Mouse (Mus musculus) urinary bladder, postnatal 4 days (tissue): Measurements from ENCODE around the gene 4930442H23Rik.
A peak's percentile ranks its signal among the peaks of the same experiment; 100 is the strongest.
"Not testable (repeated sequence)": the region's sequence is repeated elsewhere in the genome, so short reads cannot be mapped to it uniquely, and the experiment has no call there.

Experiments used
- DNase-seq, 2 experiments: peaks; one replicate each; pipeline ENCODE4 v3.0.0; 2021 to 2022; ENCODE audit warnings: low spot score in 2 of 2

The 4930442H23Rik gene

DNA sequence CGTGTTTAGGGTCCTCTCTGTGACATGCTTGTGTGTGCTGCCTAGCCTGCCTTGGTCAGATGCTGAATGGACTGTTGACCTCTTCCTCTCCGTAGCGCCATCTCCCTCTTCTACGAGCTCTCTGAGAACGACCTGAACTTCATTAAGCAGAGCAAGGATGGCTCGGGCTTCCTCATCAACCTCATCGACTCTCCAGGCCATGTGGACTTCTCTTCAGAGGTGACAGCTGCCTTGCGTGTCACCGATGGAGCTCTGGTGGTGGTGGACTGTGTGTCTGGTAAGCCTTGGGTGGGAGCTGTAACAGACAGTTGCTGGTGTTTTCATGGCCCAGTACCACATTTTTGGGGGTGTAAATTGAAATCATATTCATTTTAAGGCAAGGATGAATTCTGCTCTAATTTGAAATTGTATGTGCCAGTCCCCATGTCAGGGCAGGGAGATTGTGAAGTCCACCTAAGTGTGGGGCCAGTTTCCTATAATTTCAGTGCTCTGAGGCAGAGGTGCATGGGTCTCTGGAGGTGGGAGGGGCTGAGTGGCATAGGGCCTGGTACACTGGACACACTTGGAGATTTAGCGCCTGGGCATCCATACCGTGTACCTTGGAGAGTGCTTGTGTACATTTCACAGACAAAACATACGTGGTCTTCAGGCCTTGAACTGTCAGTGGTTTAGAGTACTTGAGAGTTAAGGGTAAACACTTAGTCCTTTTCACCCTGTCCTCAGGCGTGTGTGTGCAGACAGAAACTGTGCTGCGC lies 5.5 kb downstream of the 4930442H23Rik start:
- peak; percentile 62 to 89 for DNase-seq

GRCm38 (mm10) chr10:81177491-81177925 lies 6.1 kb downstream of the 4930442H23Rik start:
- DNase-seq: no peak

DNA sequence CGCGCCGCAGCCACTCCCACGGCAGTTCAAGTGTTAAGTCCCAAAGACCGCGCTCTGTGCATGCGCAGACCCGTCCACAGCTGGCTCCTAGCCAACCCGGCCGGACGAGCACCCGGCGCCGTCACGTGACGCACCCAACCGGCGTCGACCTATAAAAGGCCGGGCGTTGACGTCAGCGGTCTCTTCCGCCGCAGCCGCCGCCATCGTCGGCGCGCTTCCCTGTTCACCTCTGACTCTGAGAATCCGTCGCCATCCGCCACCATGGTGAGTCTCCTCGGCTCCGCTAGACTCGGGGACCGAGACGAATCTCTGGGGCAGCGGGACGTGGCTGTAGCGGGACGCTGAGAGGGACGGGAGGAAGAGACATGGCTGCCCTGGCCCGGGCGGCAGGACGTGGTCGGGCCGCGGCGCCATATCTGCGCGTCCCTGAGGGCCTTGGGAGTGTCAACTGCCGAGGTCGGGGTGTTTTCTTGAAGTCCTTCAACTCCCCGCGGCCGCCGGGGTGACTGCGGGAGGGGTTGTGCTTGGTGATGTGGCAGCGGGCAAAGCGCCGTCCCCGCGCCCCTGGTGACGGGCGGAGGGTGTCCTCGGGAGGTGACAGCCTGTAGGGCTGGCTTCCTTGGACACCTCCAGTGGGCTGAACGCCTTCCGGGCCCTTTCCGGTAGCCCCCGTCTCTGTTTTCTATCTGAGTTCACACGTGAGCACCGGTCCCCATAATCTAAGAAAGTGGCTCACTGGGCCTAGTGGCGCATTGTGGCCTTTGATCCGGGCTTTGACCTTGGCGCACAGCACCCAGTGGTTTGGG lies 7.0 kb downstream of the 4930442H23Rik start, which contains the start of gene Eef2:
TSS of gene Eef2 (plus strand) at position 166 of the 806 bp plus-strand sequence.
- DNase-seq: peak; percentile 99 to 100

DNA sequence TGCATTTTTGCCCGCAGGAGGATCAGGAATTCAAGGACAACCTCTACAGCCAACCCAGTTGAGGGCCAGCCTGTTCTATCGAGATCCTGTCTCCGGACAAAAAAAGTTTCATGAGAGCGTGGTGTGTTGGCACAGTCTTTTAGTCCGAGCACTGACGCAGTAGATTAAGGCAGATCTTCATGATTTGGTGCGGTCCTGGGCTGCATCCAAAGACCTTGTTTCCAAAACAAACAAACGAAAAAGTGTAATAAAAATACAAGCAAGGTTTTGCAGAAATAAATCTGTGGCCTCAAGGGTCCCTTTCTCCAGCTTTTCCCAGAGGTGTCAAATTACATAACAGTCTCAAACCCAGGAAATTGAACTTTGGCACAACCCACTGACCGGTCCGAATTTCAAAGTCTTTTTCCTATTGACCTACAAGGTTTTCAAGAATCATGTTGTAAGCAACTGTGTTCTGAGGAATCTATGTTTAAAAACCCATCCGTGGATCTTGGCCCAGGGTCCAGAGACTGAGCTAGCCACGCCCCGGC lies 7.6 kb downstream of the 4930442H23Rik start:
- no peak for DNase-seq

DNA sequence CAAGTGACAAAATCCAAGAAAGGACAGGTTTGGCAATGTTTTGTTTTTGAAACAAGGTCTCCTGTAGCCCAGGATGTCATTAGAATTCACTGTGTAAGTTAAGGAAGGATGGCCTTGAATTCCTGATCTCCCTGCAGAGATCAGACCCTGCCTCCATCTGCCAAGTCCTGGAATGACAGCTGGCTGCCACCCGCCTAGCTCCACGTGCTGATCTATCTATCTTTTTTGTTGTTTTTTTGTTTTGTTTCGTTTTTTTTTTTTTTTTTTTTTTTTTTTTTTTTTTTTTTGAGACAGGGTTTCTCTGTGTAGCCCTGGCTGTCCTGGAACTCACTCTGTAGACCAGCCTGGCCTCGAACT lies 8.3 kb downstream of the 4930442H23Rik start:
- DNase-seq: not testable (repeated sequence)

- peak; percentile 83 to 88 for DNase-seq
Measured at GRCm38 (mm10) chr10:81174617-81175344, 8.9 kb downstream of the 4930442H23Rik start.

GRCm38 (mm10) chr10:81173132-81173531 lies 10.5 kb downstream of the 4930442H23Rik start:
- peak; percentile 80 to 84 for DNase-seq

DNA sequence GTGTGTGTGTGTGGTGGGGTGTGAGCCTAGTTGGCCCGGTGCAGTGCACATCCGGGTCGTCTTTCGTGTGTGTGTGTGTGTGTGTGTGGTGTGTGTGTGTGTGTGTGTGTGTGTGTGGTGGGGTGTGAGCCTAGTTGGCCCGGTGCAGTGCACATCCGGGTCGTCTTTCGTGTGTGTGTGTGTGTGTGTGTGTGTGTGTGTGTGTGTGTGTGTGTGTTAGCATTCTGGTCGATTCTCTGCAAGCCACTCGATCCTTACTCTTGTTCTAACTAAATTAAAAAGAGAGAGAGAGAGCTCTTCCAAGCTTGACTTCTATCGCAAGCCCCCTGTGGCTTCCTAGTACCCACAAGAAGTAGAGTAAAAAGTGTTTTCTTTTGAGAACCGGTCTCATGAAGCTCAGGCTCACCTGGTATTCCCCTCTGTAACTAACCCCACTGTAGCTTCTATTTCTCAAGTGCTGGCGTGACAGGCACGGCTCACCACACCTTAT lies 14.2 kb downstream of the 4930442H23Rik start:
- DNase-seq: not testable (repeated sequence)

DNA sequence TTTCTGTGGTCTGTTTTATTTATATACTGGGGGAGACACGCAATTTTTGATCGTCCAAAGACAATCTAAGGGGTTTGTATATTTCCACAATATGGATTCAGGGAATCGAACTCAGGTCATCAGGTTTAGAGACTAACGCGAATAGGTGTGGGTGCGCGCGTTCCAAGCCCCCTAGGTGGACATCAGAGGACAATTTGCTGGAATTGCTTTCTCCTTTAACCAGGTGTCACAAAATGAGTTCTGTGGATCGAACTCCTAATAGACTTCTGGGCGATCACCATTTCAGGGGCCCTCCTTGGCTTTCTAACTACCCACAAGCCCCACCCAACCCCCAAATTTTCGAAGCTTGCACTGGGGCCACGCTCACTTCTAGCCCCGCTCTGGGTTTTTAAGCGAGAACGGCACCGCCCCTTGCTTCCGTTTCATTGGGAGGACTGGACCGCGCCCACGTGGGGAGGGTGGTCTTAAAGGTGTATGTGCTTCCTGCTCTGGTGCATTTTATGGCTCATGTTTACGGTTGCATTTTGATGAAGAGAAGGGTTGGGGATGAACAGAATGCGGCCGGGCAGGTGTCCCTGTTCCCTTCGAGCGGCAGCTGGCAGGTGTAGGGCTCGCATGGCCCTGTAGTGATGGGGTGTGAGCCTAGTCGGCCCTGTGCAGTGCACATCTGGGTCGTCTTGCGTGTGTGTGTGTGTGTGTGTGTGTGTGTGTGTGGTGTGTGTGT lies 15.0 kb downstream of the 4930442H23Rik start:
- DNase-seq: peak; percentile 80 to 84

- DNase-seq: no peak
Measured at GRCm38 (mm10) chr10:81168087-81168431, 15.6 kb downstream of the 4930442H23Rik start.

DNA sequence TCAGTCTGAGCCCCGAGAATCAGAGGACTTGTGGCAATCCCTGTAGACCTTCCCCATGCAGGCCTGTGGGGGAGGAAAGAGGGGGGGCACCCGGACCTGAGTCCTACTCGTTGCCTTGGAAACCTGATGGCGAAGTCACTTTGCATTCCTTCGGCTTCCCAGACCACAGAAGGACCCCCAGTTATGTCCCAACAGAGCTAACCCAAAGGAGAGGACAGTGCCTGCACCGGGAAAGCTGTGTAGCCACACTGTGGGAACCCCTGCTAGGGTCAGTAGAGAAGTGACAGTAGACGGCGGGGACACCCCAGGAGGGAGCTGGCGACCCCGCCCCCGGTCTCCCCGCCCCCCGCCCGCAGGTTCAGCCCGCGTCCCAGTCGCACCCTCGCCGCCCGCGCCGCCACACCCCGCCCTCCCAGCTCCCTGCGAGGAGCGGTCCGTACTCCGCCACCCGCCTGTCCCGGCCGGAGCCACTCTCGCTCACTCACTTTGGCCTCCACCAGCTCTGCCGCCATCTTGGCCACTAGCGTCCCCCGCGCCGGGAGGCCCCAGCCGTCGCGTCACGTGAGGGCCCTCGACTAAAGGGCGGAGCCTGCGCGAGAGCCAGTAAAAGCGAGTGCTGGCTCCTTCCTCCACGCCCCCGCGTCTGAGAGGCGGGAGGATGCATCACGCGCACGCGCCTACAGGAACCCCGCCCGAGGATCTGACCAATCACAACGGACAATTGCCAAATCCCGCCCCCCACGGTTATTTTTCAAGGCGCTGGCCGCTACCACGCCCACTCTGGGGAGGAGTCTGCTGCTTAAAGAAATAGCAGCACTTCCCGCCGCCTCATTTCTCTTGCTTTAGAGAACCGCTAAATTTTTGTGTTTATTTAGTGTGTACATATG lies 16.2 kb downstream of the 4930442H23Rik start, which contains the start of gene Pias4:
TSS of gene Pias4 (minus strand) at position 724 of the 887 bp plus-strand sequence.
- peak; percentile 100 for DNase-seq

- no peak for DNase-seq
Measured at GRCm38 (mm10) chr10:81165118-81165517, 18.5 kb downstream of the 4930442H23Rik start.

DNA sequence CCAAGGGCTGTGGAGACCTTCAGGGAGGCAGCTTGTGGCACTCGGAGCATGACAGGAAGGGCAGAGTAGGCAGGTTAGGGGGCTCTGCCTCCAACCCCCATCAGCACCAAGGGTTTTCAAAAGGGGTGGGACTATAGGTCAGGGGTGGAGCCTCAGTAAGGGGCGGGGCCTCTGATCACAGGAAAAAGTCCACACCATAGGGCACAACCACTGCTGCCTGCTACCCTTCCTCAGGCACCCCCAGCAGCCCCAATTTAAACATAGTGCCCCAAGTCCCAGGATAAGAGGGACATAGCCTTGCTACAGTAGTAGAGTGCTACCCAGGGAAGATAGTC lies 21.4 kb downstream of the 4930442H23Rik start:
- DNase-seq: no peak

- DNase-seq: no peak
Measured at GRCm38 (mm10) chr10:81161602-81162317, 21.9 kb downstream of the 4930442H23Rik start.

DNA sequence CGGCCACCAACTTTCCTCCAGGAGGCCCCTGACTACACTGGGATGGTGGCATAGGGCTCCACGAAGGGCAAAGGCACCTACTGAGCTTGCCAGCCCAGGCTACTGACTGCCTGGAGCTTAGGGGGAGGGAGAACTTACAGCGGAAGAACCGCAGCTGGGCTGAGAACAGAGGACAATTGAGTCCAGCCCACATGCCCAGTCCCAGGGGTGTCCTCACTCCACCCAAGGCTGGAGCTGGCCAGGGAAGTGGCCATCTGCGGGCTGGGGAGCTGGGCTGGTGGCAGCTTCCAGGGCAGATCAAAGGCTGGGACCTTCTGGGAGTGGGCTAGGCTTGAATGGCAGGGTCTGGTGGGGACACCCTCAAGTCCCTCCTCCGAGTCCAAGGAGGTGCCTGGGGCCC lies 28.9 kb downstream of the 4930442H23Rik start:
- no peak for DNase-seq

DNA sequence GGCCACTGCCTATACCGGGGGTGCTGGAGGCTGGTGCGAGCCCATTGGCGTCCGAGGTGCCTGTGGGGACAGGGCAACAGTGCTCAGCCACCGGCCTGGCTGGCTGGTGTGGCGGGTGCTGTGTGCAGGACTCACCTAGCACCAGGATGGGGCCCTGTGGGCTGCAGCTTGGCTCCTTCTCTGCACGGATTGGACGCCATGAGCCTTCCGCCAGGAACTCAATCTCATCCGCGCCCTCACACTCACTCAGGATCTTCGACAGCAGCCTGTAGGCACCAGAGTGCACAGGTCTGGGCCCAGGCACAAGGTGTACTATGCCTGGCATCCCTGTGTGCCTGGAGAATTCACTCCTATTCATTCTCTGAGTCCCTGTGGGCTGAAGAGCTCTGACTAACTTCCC lies 29.3 kb downstream of the 4930442H23Rik start:
- DNase-seq: no peak

DNA sequence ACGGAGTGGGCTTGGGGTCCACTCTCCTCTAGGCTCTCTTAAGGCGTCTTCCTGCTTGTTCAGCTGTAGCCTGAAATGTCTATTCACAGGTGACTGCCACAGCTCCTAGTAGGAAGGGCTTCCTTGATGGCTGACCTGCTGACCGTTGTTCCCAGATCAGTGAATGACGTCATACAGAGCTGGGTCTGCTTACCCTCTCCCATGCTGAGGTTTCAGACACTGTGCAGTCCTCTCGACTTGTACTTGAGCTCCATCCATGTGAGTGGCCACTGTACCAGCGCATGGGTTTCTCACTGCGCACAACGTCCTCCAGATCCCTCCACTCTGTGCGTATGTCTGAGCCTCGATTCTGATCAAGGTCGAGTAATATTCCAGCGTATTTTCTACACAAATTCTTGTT lies 31.0 kb downstream of the 4930442H23Rik start:
- no peak for DNase-seq

DNA sequence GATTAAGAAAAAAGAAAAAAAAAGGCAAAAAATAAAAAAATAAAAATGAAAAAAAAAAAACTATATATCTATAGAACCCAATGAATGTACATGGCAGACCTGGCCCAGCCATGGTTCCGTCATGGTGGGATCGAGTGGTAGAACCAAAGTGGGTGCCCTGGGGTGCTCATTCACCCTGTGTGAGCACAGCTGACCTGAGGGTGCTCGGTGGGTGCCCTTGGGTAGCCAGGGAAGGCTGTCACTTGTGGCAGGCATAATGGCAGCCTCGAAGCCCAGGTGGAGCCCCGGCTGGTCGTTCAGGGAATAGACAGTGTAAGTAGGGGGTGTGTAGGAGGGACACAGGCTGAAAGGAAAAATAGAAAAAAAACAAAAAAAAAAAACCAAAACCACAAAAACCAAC lies 32.4 kb downstream of the 4930442H23Rik start:
- no peak for DNase-seq

GRCm38 (mm10) chr10:81146296-81146695 lies 37.4 kb downstream of the 4930442H23Rik start:
- no peak for DNase-seq
